Mouse (Mus musculus): ENCODE measurements around the gene Alkbh7.

The Alkbh7 gene

DNA sequence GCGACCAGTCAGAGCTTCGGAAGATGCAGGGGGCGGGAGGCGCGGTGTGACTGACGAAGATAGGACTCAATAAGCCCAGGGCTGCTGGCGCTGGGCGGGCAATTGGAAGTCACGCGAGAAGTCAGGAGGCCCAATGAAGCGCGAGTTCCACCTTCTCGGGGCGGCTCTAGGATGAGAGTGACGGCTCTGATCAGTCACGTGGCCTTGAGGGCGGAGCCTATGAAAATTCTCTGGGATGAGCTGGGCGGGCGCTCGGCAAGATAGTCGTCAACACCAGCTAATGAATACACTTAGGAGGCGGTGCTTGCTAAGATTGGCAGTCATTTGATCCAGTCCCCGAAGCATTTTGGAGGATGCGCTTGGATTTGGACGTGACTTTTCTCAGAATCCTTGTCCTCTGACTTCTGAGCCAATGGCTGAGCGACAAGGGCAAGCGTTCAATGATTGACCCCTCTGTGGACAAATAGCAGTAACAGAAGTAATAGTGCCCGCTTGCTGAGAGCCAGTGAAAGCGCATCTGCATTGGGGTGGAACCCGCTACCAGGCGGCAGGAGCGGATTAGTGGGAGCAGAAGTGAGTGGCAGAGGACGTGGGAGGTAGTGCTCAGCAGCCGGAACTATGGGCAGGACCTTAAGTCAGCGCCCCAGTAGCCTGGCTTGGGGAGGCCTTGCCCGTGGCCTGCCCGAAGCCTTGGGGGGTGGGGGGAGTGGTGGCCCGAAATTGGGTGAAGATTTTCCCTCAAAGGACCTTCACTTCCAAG is 34.7 kb downstream of the Alkbh7 start:
- DNase-seq (ENCODE audit: low spot score), result peak; percentile 99

DNA sequence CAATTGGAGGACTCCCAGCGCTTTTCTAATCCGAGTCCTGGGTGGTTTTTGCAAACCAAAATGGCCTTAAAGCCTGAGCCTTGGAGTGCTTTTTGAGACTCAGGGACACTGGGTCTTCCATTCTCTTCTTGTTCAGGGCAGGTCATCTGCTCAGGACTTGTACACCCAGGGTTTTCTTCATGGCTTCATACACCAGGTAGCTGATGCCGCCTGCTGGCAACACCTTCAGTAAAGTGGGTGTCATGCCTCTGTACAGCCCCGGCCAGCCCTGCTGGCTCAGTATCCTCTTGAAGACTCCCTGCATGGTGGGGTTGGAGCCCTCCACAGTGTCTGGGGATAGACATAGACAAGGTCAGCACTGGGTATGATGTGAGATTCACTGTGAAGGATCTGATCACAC is 35.7 kb downstream of the Alkbh7 start:
- no peak for DNase-seq (ENCODE audit: low spot score)

DNA sequence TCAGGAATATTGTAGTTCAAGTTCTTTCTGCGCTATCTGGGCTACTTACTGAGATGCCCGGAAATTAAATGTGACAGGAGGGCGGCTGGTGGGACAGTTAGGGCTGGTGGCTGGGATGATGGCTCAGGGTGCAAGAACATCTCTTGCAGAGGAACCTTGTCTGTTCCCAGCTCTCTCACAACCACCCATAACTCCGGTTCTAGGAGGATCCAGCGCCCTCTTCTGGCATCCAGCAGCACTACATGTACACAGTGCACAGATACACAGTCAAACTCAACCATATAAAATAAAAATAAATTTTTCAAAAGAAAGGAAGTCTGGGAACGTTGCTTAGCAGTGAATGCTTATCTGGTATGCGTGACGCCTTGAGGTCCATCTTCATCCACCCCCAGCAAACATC is 41.8 kb downstream of the Alkbh7 start:
- DNase-seq (ENCODE audit: low spot score), result no peak

DNA sequence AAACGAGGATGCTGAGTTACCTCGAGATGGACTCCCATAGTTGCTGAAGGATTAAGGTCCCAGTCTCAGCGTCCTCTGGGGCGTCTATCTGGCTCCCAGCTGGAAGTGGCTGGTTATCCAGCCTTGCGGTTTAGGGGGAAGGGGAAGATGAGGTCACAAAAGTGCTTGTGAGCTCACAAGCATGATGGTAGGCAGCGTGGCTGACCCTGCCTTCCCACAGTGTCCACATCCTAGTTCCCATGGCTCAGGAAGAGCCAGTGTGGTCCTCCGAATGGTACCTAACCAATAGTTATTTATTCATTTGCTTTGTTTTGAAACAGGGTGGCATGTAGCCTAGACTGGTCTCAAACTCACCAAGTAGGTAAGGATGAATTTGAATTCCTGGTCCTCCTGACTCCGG is 44.4 kb downstream of the Alkbh7 start, which contains the start of gene Slc25a41:
Gene Slc25a41, minus strand, starts transcription at position 101 of the 400 bp plus-strand sequence.
- no peak for DNase-seq (ENCODE audit: low spot score)

DNA sequence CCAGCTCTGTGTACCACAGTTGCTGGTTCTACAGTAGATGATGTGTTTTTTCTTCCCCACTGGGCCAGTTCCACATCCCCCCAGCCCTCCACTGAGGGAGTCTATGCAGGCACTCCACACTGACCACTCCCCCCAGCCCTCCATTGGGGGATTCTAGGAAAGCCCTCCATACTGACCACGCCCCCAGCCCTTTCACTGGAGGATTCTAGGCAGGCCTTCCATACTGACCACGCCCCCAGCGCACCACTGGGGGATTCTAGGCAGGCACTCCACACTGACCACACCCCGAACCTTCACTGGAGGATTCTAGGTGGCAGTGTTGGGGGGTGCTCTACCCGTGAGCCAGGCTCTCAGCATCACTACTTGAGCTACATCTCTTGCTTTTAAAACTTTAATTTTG is 50.3 kb downstream of the Alkbh7 start:
- no peak for DNase-seq (ENCODE audit: low spot score)

DNA sequence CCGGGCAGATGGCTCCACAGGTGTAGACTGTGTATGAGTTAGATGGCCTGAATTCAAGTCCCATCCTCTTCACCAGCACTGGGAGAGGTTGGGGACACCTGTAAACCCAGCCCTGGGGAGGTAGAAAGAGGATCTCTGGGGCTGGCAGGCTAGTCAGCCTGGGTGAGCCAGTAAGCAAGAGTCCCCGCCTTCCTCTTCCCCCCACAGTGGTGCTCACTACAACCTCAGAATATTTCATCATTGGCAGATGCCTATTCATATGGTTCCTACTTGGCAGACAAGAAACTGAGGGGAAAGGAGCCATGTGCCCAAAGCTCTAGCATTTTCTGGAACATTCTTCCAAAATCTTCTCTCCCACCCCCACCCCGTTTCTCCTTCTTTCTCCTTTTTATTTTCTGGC is 51.7 kb downstream of the Alkbh7 start:
- no peak for DNase-seq (ENCODE audit: low spot score)
